8 mouse cellular contexts compared by ENCODE assay signal in the genomic region with DNA sequence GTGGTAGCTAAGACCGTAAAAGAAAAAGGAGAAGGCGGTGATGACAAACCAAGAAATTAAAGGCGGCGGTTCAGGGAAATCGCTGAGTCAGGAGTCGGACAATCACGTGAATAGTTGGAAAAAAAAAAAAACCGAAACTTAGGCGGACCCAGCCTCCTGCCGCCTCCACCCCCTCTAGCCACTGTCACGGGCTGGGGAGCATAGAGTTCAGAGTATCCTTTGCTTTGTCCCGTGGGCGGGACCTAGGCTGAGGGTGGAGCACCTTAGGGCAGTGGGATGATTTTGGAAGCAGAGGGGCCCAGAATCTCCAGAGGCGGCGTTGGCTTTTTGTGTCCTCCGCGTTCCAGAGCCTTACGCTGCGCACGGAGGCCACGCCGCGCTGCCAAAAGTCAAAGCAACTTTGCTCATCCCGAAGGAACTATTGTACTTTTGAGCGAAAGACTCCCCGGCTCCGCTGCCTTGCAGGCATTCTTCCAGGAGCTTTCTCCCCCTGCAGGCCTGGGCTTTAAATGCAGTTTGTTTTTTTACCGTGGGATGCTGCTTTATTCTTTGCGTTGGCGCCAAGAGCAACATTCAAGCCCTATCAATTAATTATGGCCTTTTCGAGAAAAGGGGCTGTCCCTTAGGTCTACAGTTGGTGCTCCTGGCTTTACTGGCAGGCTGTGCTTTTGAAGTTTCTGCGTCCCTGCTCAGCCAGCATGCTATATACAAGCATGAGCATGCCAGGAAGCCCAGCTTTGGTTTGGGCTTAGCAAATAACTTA. TPM values are rescaled to one million over a fixed set of nuclear protein-coding genes. Genes with fewer than 3 reads are reported as not detected.
DNase-seq lines count a peak whose midpoint lies in the region; ATAC-seq lines count a peak whose summit lies in the region.

No protein-coding gene starts in this region.

- H3K4me2 ChIP-seq in hindbrain, embryonic 12.5 days (replicated peaks), result peak overlapping the region; percentile 48

- H3K27ac ChIP-seq in hindbrain, embryonic 12.5 days, result peak overlapping the region; percentile 76

- no peaks in the 10 kb centered on the region for H3K4me1 ChIP-seq in hindbrain, embryonic 12.5 days

- WGBS in hindbrain, embryonic 12.5 days, result 15% methylated on average over 32 of the region's 32 CpGs

- H3K36me3 ChIP-seq in hindbrain, embryonic 12.5 days, result no peaks in the 10 kb centered on the region

- H3K27me3 ChIP-seq in hindbrain, embryonic 12.5 days, result no peaks in the 10 kb centered on the region

- H3K9me3 ChIP-seq in hindbrain, embryonic 12.5 days (replicated peaks), result no peaks in the 10 kb centered on the region

- 0 out of 2 replicates have a peak overlapping the region, but pooled peaks have one; percentile 13 for H3K9ac ChIP-seq in hindbrain, embryonic 12.5 days

- H3K4me3 ChIP-seq in hindbrain, embryonic 12.5 days, result peak overlapping the region; percentile 48

- peak; percentile 77 for DNase-seq in MN1 (ENCODE audit: low spot score)
- DNase-seq in cerebellum, adult 9-11 months, result peak; percentile 77
- peak; percentile 11 to 71 for DNase-seq in frontal cortex, adult 2 months (ENCODE audit: extremely low spot score in 1 of 2, low spot score in 1 of 2)
- peak; percentile 39 to 63 for DNase-seq in layer of hippocampus, postnatal 14 days (ENCODE audit: low spot score in 2 of 2)
- peak; percentile 69 for DNase-seq in lung, postnatal 14 days
- peak; percentile 47 for DNase-seq in retina, adult 2 months (ENCODE audit: low read depth, low spot score)
- DNase-seq in thymus, postnatal 36 days, result peak; percentile 37 to 40

- peak; percentile 92 for ATAC-seq in hindbrain, embryonic 12.5 days (ENCODE audit: low FRiP score)

RNA-seq across cellular contexts. Expression of a gene that starts 17.5 kb away (rescaled TPM):
- 55.5 and 62.9 TPM in 2 replicates for polyA plus RNA-seq in frontal cortex, adult 2 months (2012; rRNA removed)
- 82.8 and 88.4 TPM in 2 replicates for polyA plus RNA-seq in hindbrain, embryonic 12.5 days (2016; fragmentation: Nextera tagmentation; extraction: Ambion mirVana)
- total RNA-seq in layer of hippocampus, postnatal 14 days (2021), result 10 to 100 TPM; 66.3 to 73.2 TPM

Comparison
In these comparisons a context has a peak if more than half of its experiments do, and no peak if none do; other contexts are left out.
1. Peak in every context shown above with its lines: DNase-seq, ATAC-seq, H3K4me3 ChIP-seq and H3K27ac ChIP-seq.